Mouse (Mus musculus) midbrain, embryonic 13.5 days (tissue): ENCODE measurements around the gene Dalrd3. TPM values are rescaled to one million over a fixed set of nuclear protein-coding genes. Genes with fewer than 3 reads are reported as not detected.
A peak's percentile ranks its signal among the peaks of the same experiment; 100 is the strongest.
"Not testable (repeated sequence)": the region's sequence is repeated elsewhere in the genome, so short reads cannot be mapped to it uniquely, and the experiment has no call there.

Experiments used
- ATAC-seq: fragments of 200-750 bp; cut with Nextera tagmentation; 2 replicates; pipeline ENCODE4 v1.8.0; 2017; ENCODE audit warnings: mild to moderate bottlenecking, moderate TSS enrichment, moderate library complexity
- H3K27ac ChIP-seq: fragments of 300-500 bp; sonication (generic); 2 replicates; pipeline ENCODE4 v1.5.1; 2015; ENCODE audit warnings: inconsistent platforms, mild to moderate bottlenecking, moderate library complexity
- H3K27me3 ChIP-seq: fragments of 300-500 bp; sonication (generic); 2 replicates; pipeline ENCODE4 v1.6.1; 2015; ENCODE audit warnings: mild to moderate bottlenecking, inconsistent platforms
- H3K36me3 ChIP-seq: fragments of 300-500 bp; sonication (generic); 2 replicates; pipeline ENCODE4 v1.6.1; 2015; ENCODE audit warnings: mild to moderate bottlenecking, inconsistent platforms
- H3K4me1 ChIP-seq: fragments of 300-500 bp; sonication (generic); replicated peaks from 2 replicates; pipeline ENCODE4 v1.6.1; 2015; ENCODE audit warnings: inconsistent platforms
- H3K4me2 ChIP-seq: fragments of 300-500 bp; sonication (generic); replicated peaks from 2 replicates; pipeline ENCODE4 v1.6.1; 2015; ENCODE audit warnings: moderate library complexity, mild to moderate bottlenecking, inconsistent platforms
- H3K4me3 ChIP-seq: fragments of 300-500 bp; sonication (generic); replicated peaks from 2 replicates; pipeline ENCODE4 v1.5.1; 2015; ENCODE audit warnings: mild to moderate bottlenecking, inconsistent platforms
- H3K9ac ChIP-seq: fragments of 300-500 bp; sonication (generic); replicated peaks from 2 replicates; pipeline ENCODE4 v1.6.1; 2015; ENCODE audit warnings: mild to moderate bottlenecking, inconsistent platforms
- H3K9me3 ChIP-seq: fragments of 300-500 bp; sonication (generic); 2 replicates; pipeline ENCODE4 v1.6.1; 2016; ENCODE audit warnings: mild to moderate bottlenecking, inconsistent platforms
- WGBS: fragments of 180-500 bp; shearing (Covaris S2); methylation state at CpG from one replicate; pipeline ENCODE4 v1.1.7; 2015; 5-methylcytosine and 5-hydroxymethylcytosine counted together
- microRNA counts: library from miRNA; unstranded; fragments of <30 nt; microRNA quantifications from one replicate; lab custom pipeline; 2016
- microRNA-seq: library from miRNA; unstranded; fragments of <30 nt; microRNA quantifications from one replicate; pipeline ENCODE4, GENCODE M21; 2016
- polyA plus RNA-seq: library from polyadenylated mRNA; unstranded; fragments of >200 nt; fragmentation: Nextera tagmentation; extraction: Ambion mirVana; gene quantifications from 2 replicates; pipeline ENCODE4 v1.2.1, GENCODE M21; 2015

Dalrd3 gene
- polyA plus RNA-seq, 1 experiment from 2014 or later: 321 TPM

DNA sequence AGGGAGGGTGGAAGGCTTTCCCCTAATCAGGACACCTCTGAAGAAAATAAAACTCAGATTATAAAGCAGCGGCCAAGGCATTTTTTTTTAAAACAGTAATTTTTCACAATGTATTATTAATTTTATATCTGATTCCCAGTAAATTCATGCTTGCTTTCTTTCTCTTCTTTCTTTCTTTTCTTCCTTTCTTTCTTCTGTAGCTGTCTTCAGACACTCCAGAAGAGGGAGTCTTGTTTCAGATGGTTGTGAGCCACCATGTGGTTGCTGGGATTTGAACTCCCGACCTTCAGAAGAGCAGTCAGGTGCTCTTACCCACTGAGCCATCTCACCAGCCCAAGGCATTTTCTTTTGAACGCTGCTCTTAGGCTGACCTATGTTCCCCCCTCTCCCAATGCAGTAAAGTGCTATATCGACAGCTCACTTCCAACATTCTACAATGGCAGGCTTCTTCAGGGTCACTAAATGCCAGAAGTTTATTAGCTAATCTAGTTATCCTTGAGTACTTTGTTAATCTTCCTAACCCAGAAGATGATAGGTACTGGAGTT, 29.4 kb downstream of the Dalrd3 start:
- peaks cover 16% of the 10 kb centered on the region for H3K4me1 ChIP-seq
- no peak overlapping the region for H3K4me2 ChIP-seq
- peaks cover 23% of the 10 kb centered on the region for H3K36me3 ChIP-seq
- H3K9ac ChIP-seq: no peak overlapping the region
- H3K4me3 ChIP-seq: no peak overlapping the region
- WGBS: 82% methylated on average over 4 of the region's 4 CpGs
- ATAC-seq: no peak
- H3K27ac ChIP-seq: no peak overlapping the region
- H3K9me3 ChIP-seq: no peaks in the 10 kb centered on the region
- H3K27me3 ChIP-seq: no peaks in the 10 kb centered on the region

DNA sequence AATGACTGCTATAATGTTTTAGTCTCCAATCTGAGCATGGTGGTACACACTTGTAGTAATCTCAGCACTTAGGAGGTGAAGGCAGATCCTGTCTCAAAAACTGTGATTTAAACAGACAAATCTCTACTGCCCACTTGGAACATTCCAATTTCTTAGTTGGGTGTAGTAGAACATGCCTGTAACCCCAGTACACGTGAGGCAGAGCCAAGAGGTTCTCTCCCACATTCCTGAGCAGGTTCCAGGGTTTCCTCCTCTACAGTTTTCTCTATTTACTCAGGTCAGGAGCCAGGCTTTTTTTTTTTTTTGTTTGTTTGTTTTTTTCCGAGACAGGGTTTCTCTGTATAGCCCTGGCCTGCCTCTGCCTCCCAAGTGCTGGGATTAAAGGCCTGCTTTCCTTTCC, 30.3 kb downstream of the Dalrd3 start:
- Histone ChIP-seq H3K27me3 (no peaks in the 10 kb centered on the region), H3K4me1 (peaks cover 16% of the 10 kb centered on the region), H3K4me3 (no peak overlapping the region), H3K36me3 (peaks cover 32% of the 10 kb centered on the region), H3K4me2 (no peak overlapping the region), H3K27ac (no peak overlapping the region), H3K9me3 (no peaks in the 10 kb centered on the region), H3K9ac (no peak overlapping the region)
- 72% methylated on average over 2 of the region's 2 CpGs for WGBS
- ATAC-seq: no peak

DNA sequence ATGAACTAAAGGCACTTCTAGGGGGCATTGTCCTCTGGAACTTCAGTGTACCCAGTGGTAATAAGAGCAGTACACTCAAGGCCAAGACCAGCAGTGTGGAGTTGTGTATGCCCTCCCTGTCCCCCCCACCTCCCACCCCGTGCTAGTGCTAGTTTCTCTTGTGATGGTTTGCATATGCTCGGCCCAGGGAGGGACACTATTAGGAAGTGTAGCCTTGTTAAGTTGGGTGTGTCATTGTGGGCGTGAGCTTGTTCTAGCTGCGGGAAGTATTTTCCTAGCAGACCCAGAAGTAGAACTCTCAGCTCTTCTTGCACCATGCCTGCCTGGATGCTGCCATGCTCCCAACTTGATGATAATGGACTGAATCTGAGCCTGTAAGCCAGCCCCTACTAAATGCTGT, 32.3 kb downstream of the Dalrd3 start:
- Histone ChIP-seq H3K4me2 (no peak overlapping the region), H3K27me3 (no peaks in the 10 kb centered on the region), H3K4me3 (no peak overlapping the region), H3K36me3 (peaks cover 50% of the 10 kb centered on the region), H3K4me1 (peaks cover 5% of the 10 kb centered on the region), H3K9me3 (no peaks in the 10 kb centered on the region), H3K27ac (no peak overlapping the region), H3K9ac (no peak overlapping the region)
- WGBS: 95% methylated on average over 4 of the region's 4 CpGs
- ATAC-seq: no peak

DNA sequence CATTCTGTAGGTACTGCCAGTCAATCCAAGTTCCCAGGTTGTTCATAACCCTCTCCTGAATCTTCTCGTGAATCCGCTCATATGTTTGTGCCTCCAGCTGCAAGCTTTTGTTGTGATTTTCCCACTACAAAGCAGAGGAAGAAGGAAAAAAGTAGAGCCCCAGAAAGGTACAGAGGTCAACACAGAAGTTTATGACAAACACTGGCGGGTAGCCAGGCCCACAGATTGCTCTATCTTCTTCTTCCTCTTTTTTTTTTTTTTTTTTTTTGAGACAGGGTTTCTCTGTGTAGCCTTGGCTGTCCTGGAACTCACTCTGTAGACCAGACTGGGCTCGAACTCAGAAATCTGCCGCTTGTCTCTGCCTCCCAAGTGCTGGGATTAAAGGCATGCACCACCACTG, 38.2 kb downstream of the Dalrd3 start:
- peaks cover 96% of the 10 kb centered on the region for H3K36me3 ChIP-seq
- not testable (repeated sequence) for ATAC-seq

DNA sequence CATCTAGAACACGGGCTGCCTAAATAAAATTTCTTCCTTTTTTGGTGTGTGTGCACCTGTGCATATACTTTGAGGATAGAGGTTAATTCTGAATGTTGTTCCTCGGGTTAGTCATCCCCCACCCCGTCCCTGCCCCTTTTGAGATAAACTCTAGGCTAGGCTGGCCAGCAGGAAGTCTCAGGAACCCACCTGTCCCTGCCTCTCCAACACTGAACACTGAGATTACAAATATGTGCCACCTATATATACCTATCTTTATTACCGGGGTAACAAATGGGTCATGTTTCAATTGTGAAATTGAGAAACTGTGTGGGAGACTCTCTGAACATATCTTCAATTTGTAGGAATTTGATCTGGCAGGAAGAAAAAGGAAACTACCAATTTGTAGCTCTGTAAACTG, 39.2 kb downstream of the Dalrd3 start:
- Histone ChIP-seq H3K4me3 (no peak overlapping the region), H3K4me2 (no peak overlapping the region), H3K9me3 (no peaks in the 10 kb centered on the region), H3K4me1 (no peaks in the 10 kb centered on the region), H3K36me3 (peaks cover 94% of the 10 kb centered on the region), H3K27ac (no peak overlapping the region), H3K27me3 (no peaks in the 10 kb centered on the region), H3K9ac (no peak overlapping the region)
- ATAC-seq: no peak
- 95% methylated on average over 4 of the region's 4 CpGs for WGBS

More for the DNA sequence above, 38.2 kb downstream of the Dalrd3 start:
- WGBS: 93% methylated on average over 5 of the region's 5 CpGs
- H3K9me3 ChIP-seq, H3K9ac ChIP-seq, H3K27me3 ChIP-seq, H3K27ac ChIP-seq, H3K4me3 ChIP-seq, H3K4me2 ChIP-seq, H3K4me1 ChIP-seq: not testable (repeated sequence)

DNA sequence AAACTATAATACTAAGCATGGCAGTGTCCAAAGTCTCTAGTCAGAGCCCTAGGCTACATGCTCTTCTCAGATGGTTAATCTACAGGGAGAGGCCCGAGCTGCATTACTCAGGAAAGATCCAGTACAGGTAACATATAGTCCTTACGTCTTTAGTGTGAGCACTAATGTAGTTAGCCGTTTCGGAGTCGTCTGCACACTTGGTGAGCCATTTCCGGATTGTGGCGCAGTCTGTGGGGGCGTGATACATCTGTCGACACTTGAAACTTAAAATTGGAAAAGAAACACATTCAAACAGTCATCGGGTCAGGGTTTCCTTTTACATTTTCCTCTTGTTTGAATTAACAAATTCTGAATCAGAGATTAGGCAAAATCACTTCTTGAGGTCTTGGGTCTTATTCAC, 41.8 kb downstream of the Dalrd3 start:
- no peaks in the 10 kb centered on the region for H3K4me1 ChIP-seq
- WGBS: 96% methylated on average over 10 of the region's 10 CpGs
- no peak for ATAC-seq

DNA sequence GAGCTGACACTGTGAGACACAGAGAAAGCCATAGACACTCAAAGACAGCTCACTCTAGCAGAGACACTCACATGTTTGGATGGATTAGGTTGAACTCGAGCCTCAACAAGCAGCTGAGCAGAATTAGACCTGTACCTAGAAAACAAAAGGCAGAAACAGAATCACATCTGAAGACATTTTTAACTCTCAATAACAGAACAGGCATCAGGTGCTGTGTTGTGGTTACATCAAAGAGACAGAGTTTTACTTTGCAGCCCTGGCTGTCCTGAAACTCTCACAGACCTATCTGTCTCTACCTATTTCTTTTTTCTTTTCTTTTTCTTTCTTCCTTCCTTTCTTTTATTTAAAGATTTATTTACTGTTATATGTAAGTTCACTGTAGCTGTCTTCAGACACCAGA, 47.6 kb downstream of the Dalrd3 start:
- H3K4me1 ChIP-seq: no peaks in the 10 kb centered on the region
- no peak overlapping the region for H3K4me3 ChIP-seq
- no peaks in the 10 kb centered on the region for H3K9me3 ChIP-seq
- 91% methylated on average over 1 of the region's 1 CpGs for WGBS
- H3K27ac ChIP-seq: no peak overlapping the region
- H3K4me2 ChIP-seq: no peak overlapping the region
- no peak overlapping the region for H3K9ac ChIP-seq
- H3K36me3 ChIP-seq: peaks cover 69% of the 10 kb centered on the region
- H3K27me3 ChIP-seq: no peaks in the 10 kb centered on the region
- no peak for ATAC-seq

More for the DNA sequence above, 41.8 kb downstream of the Dalrd3 start:
- Histone ChIP-seq H3K4me2 (no peak overlapping the region), H3K9ac (no peak overlapping the region), H3K27ac (no peak overlapping the region), H3K4me3 (no peak overlapping the region), H3K36me3 (peaks cover 91% of the 10 kb centered on the region), H3K9me3 (no peaks in the 10 kb centered on the region), H3K27me3 (no peaks in the 10 kb centered on the region)

MicroRNAs encoded within 50 kb of the gene (microRNA counts, 519-probe panel; counts per million panel counts)
- microRNA mmu-miR-191 (lab: Ali Mortazavi, UCI): 4,104 counts per million, percentile 77 among the panel's probes with 10 or more counts
- microRNA mmu-miR-425 (lab: Ali Mortazavi, UCI): 3,655 counts per million, percentile 71 among the panel's probes with 10 or more counts

Small RNA genes within 50 kb of the gene (microRNA-seq; reads per million reads assigned to microRNA genes)
- gene Gm24083 (not detected), gene Mir191 (not detected), gene Mir425 (1,299 reads per million, percentile 81 among the genes with 10 or more reads in this experiment)

Other genes starting within 250 kb of the Dalrd3 start
- 474 and 511 TPM in 2 replicates for gene Gpx1, start 231.0 kb upstream of the Dalrd3 start, polyA plus RNA-seq
- gene Usp4, start 222.0 kb upstream of the Dalrd3 start, polyA plus RNA-seq: 143 and 146 TPM in 2 replicates
- gene 1700102P08Rik, start 177.1 kb upstream of the Dalrd3 start, polyA plus RNA-seq: 2.1 and 2.2 TPM in 2 replicates
- 1.3 and 1.7 TPM in 2 replicates for gene Ccdc36, start 141.4 kb upstream of the Dalrd3 start, polyA plus RNA-seq
- gene BC048562, start 133.4 kb upstream of the Dalrd3 start, polyA plus RNA-seq: not detected in 2 replicates
- gene Ccdc71, start 109.4 kb upstream of the Dalrd3 start, polyA plus RNA-seq: 59.7 and 63.5 TPM in 2 replicates
- gene Klhdc8b, start 108.3 kb upstream of the Dalrd3 start, polyA plus RNA-seq: 75.7 and 84.8 TPM in 2 replicates
- gene Lamb2, start 90.2 kb upstream of the Dalrd3 start, polyA plus RNA-seq: 20.0 and 24.1 TPM in 2 replicates
- 75.9 and 91.9 TPM in 2 replicates for gene Usp19, start 79.3 kb upstream of the Dalrd3 start, polyA plus RNA-seq
- 70.2 and 70.5 TPM in 2 replicates for gene Qars, start 62.2 kb upstream of the Dalrd3 start, polyA plus RNA-seq
- gene Qrich1, start 53.1 kb upstream of the Dalrd3 start, polyA plus RNA-seq: 141 and 146 TPM in 2 replicates
- gene Impdh2, start 9.6 kb upstream of the Dalrd3 start, polyA plus RNA-seq: 108 and 115 TPM in 2 replicates
- 73.7 and 79.2 TPM in 2 replicates for gene Ndufaf3, start 2.5 kb upstream of the Dalrd3 start, polyA plus RNA-seq
- 364 and 380 TPM in 2 replicates for gene Wdr6, start 8.9 kb downstream of the Dalrd3 start, polyA plus RNA-seq
- 24.6 and 27.7 TPM in 2 replicates for gene P4htm, start 27.8 kb downstream of the Dalrd3 start, polyA plus RNA-seq
- 53.6 and 54.0 TPM in 2 replicates for gene Arih2, start 79.5 kb downstream of the Dalrd3 start, polyA plus RNA-seq
- 39.5 and 40.5 TPM in 2 replicates for gene Slc25a20, start 92.2 kb downstream of the Dalrd3 start, polyA plus RNA-seq
- 49.3 and 54.0 TPM in 2 replicates for gene Prkar2a, start 119.4 kb downstream of the Dalrd3 start, polyA plus RNA-seq
- gene Ip6k2, start 213.9 kb downstream of the Dalrd3 start, polyA plus RNA-seq: 217 and 238 TPM in 2 replicates
- gene Nckipsd, start 238.5 kb downstream of the Dalrd3 start, polyA plus RNA-seq: 20.9 and 29.5 TPM in 2 replicates